7 mouse cellular contexts compared by ENCODE assay signal in genomic region chr11:32605131-32605860, GRCm38 (mm10). TPM values are rescaled to one million over a fixed set of nuclear protein-coding genes. Genes with fewer than 3 reads are reported as not detected.
DNase-seq lines count a peak whose midpoint lies in the region; ATAC-seq and TF ChIP-seq lines count a peak whose summit lies in the region.

No protein-coding gene starts in this region.

- no peaks in the 10 kb centered on the region for H3K9me3 ChIP-seq in intestine, postnatal 0 days (ENCODE audit: control insufficient read depth)

- DNase-seq in urinary bladder, postnatal 14 days (ENCODE audit: low spot score) = peak; percentile 56
- no peak for DNase-seq in urinary bladder, postnatal 10 days (ENCODE audit: low spot score)
- peak; percentile 53 to 63 for DNase-seq in gastrocnemius, adult 8-10 months (ENCODE audit: low spot score in 2 of 2)
- peak; percentile 67 for DNase-seq in lung, postnatal 14 days
- no peak for DNase-seq in left cerebral cortex, postnatal 36 days (ENCODE audit: low spot score in 2 of 2)

- intact Hi-C loops in left cerebral cortex, postnatal 36 days (cut with DNase I) = no loop called here

- H3K9ac ChIP-seq in intestine, postnatal 0 days (ENCODE audit: low read depth, low read length) = no peak overlapping the region

- H3K27me3 ChIP-seq in intestine, postnatal 0 days (replicated peaks; ENCODE audit: control insufficient read depth, insufficient read depth, low read length) = no peaks in the 10 kb centered on the region

- TF ChIP-seq CTCF in intestine, postnatal 0 days (IDR thresholded peaks at IDR 0.05; ENCODE audit: low read depth) = no peak

- peaks cover 4% of the 10 kb centered on the region; the same call in 1 of the 2 replicates for H3K36me3 ChIP-seq in intestine, postnatal 0 days (ENCODE audit: control insufficient read depth, insufficient read depth)

- H3K4me3 ChIP-seq in intestine, postnatal 0 days (ENCODE audit: low read depth, low read length) = no peak overlapping the region

- H3K4me1 ChIP-seq in intestine, postnatal 0 days (replicated peaks; ENCODE audit: control insufficient read depth, insufficient read depth, low read length) = peaks cover 5% of the 10 kb centered on the region; the same call in 1 of the 2 replicates

- H3K4me2 ChIP-seq in intestine, postnatal 0 days (replicated peaks; ENCODE audit: low read depth) = peak overlapping the region; percentile 35; the same call in 1 of the 2 replicates

- ATAC-seq in intestine, postnatal 0 days = peak; percentile 77
- no peak for ATAC-seq in monocyte, adult 5-6 weeks (replicated peaks; ENCODE audit: insufficient number of reproducible peaks, low FRiP score, low TSS enrichment, poor library complexity, severe bottlenecking)

- 23% methylated on average over 7 of the region's 7 CpGs for WGBS in intestine, postnatal 0 days

- H3K27ac ChIP-seq in intestine, postnatal 0 days (ENCODE audit: low read depth, low read length) = peak overlapping the region; percentile 29

RNA-seq across cellular contexts. Expression of gene Fbxw11, which starts 37.2 kb away (rescaled TPM):
- 10 to 100 TPM; 59.8 to 72.7 (median 66.6) TPM for total RNA-seq in gastrocnemius, adult 8-10 months (2022)
- 33.8 and 34.0 TPM in 2 replicates for polyA plus RNA-seq in intestine, postnatal 0 days (2015; fragmentation: Nextera tagmentation; extraction: Ambion mirVana)
- total RNA-seq in monocyte, adult 5-6 weeks (2017) = 57.1 to 117 TPM (median 73.5 TPM) in 3 replicates
- total RNA-seq in left cerebral cortex, postnatal 36 days (2021) = 100 to 1,000 TPM; 119 to 124 TPM

Comparison
In these comparisons a context has a peak if more than half of its experiments do, and no peak if none do; other contexts are left out.
1. DNase-seq: peak in urinary bladder, postnatal 14 days (single experiment), gastrocnemius, adult 8-10 months (2 of 2) and lung, postnatal 14 days (single experiment); none in urinary bladder, postnatal 10 days (single experiment) and left cerebral cortex, postnatal 36 days (0 of 2).